Mouse (Mus musculus): Measurements from ENCODE around the gene Bcl7b. TPM values are rescaled to one million over a fixed set of nuclear protein-coding genes. Genes with fewer than 3 reads are reported as not detected.
A peak's percentile ranks its signal among the peaks of the same experiment; 100 is the strongest.

The Bcl7b gene
- polyA plus RNA-seq, 1 experiment, result 36.7 TPM

- peak overlapping the region; percentile 100 for H3K4me3 ChIP-seq (ENCODE audit: control insufficient read depth, low read depth, low read length)
- TF ChIP-seq CTCF (IDR thresholded peaks at IDR 0.05; ENCODE audit: control insufficient read depth, insufficient read depth, insufficient replicate concordance, low read depth, low read length) (no peak), POLR2A (IDR thresholded peaks at IDR 0.05; ENCODE audit: control insufficient read depth, low read depth, low read length) (no peak)
- peak overlapping the region; percentile 100 for H3K27ac ChIP-seq (ENCODE audit: control insufficient read depth, insufficient read depth, low read depth, low read length)
- H3K27me3 ChIP-seq (ENCODE audit: control insufficient read depth, insufficient read depth, low read length), result no peaks in the 10 kb centered on the region
- H3K4me1 ChIP-seq (ENCODE audit: control insufficient read depth, insufficient read depth, low read length), result peaks cover 2% of the 10 kb centered on the region
- peaks cover 3% of the 10 kb centered on the region for H3K36me3 ChIP-seq (ENCODE audit: control insufficient read depth, insufficient read depth, low read length)
These were observed 18.3 kb upstream of the Bcl7b start for GRCm38 (mm10) chr5:135149820-135150178.

GRCm38 (mm10) chr5:135156496-135156895, 11.6 kb upstream of the Bcl7b start:
- Histone ChIP-seq H3K4me3 (ENCODE audit: control insufficient read depth, low read depth, low read length) (no peak overlapping the region), H3K36me3 (ENCODE audit: control insufficient read depth, insufficient read depth, low read length) (peaks cover 7% of the 10 kb centered on the region), H3K27me3 (ENCODE audit: control insufficient read depth, insufficient read depth, low read length) (no peaks in the 10 kb centered on the region), H3K4me1 (ENCODE audit: control insufficient read depth, insufficient read depth, low read length) (no peaks in the 10 kb centered on the region), H3K27ac (ENCODE audit: control insufficient read depth, insufficient read depth, low read depth, low read length) (no peak overlapping the region)
- no peak for TF ChIP-seq POLR2A (IDR thresholded peaks at IDR 0.05; ENCODE audit: control insufficient read depth, low read depth, low read length)
- TF ChIP-seq CTCF (IDR thresholded peaks at IDR 0.05; ENCODE audit: control insufficient read depth, insufficient read depth, insufficient replicate concordance, low read depth, low read length), result no peak

GRCm38 (mm10) chr5:135161221-135161620, 6.9 kb upstream of the Bcl7b start:
- TF ChIP-seq POLR2A (IDR thresholded peaks at IDR 0.05; ENCODE audit: control insufficient read depth, low read depth, low read length) (no peak), CTCF (IDR thresholded peaks at IDR 0.05; ENCODE audit: control insufficient read depth, insufficient read depth, insufficient replicate concordance, low read depth, low read length) (no peak)
- no peak overlapping the region for H3K27ac ChIP-seq (ENCODE audit: control insufficient read depth, insufficient read depth, low read depth, low read length)
- H3K27me3 ChIP-seq (ENCODE audit: control insufficient read depth, insufficient read depth, low read length), result no peaks in the 10 kb centered on the region
- no peak overlapping the region for H3K4me3 ChIP-seq (ENCODE audit: control insufficient read depth, low read depth, low read length)
- no peaks in the 10 kb centered on the region for H3K4me1 ChIP-seq (ENCODE audit: control insufficient read depth, insufficient read depth, low read length)
- peaks cover 7% of the 10 kb centered on the region for H3K36me3 ChIP-seq (ENCODE audit: control insufficient read depth, insufficient read depth, low read length)

- H3K36me3 ChIP-seq (ENCODE audit: control insufficient read depth, insufficient read depth, low read length), result peaks cover 7% of the 10 kb centered on the region
These were observed 6.4 kb upstream of the Bcl7b start for GRCm38 (mm10) chr5:135161650-135162049.

GRCm38 (mm10) chr5:135162361-135162760, 5.7 kb upstream of the Bcl7b start:
- Histone ChIP-seq H3K36me3 (ENCODE audit: control insufficient read depth, insufficient read depth, low read length) (peaks cover 7% of the 10 kb centered on the region), H3K27me3 (ENCODE audit: control insufficient read depth, insufficient read depth, low read length) (no peaks in the 10 kb centered on the region), H3K4me3 (ENCODE audit: control insufficient read depth, low read depth, low read length) (no peak overlapping the region), H3K27ac (ENCODE audit: control insufficient read depth, insufficient read depth, low read depth, low read length) (no peak overlapping the region), H3K4me1 (ENCODE audit: control insufficient read depth, insufficient read depth, low read length) (no peaks in the 10 kb centered on the region)
- TF ChIP-seq CTCF (IDR thresholded peaks at IDR 0.05; ENCODE audit: control insufficient read depth, insufficient read depth, insufficient replicate concordance, low read depth, low read length), result no peak
- no peak for TF ChIP-seq POLR2A (IDR thresholded peaks at IDR 0.05; ENCODE audit: control insufficient read depth, low read depth, low read length)

More at GRCm38 (mm10) chr5:135161650-135162049, 6.4 kb upstream of the Bcl7b start:
- H3K27ac ChIP-seq (ENCODE audit: control insufficient read depth, insufficient read depth, low read depth, low read length), result no peak overlapping the region
- H3K4me1 ChIP-seq (ENCODE audit: control insufficient read depth, insufficient read depth, low read length), result no peaks in the 10 kb centered on the region
- TF ChIP-seq POLR2A (IDR thresholded peaks at IDR 0.05; ENCODE audit: control insufficient read depth, low read depth, low read length) (no peak), CTCF (IDR thresholded peaks at IDR 0.05; ENCODE audit: control insufficient read depth, insufficient read depth, insufficient replicate concordance, low read depth, low read length) (no peak)
- no peak overlapping the region for H3K4me3 ChIP-seq (ENCODE audit: control insufficient read depth, low read depth, low read length)
- H3K27me3 ChIP-seq (ENCODE audit: control insufficient read depth, insufficient read depth, low read length), result no peaks in the 10 kb centered on the region

GRCm38 (mm10) chr5:135162821-135163220, 5.3 kb upstream of the Bcl7b start:
- Histone ChIP-seq H3K27me3 (ENCODE audit: control insufficient read depth, insufficient read depth, low read length) (no peaks in the 10 kb centered on the region), H3K4me3 (ENCODE audit: control insufficient read depth, low read depth, low read length) (no peak overlapping the region), H3K4me1 (ENCODE audit: control insufficient read depth, insufficient read depth, low read length) (peaks cover under 1% of the 10 kb centered on the region), H3K27ac (ENCODE audit: control insufficient read depth, insufficient read depth, low read depth, low read length) (no peak overlapping the region), H3K36me3 (ENCODE audit: control insufficient read depth, insufficient read depth, low read length) (peaks cover 5% of the 10 kb centered on the region)
- no peak for TF ChIP-seq CTCF (IDR thresholded peaks at IDR 0.05; ENCODE audit: control insufficient read depth, insufficient read depth, insufficient replicate concordance, low read depth, low read length)
- TF ChIP-seq POLR2A (IDR thresholded peaks at IDR 0.05; ENCODE audit: control insufficient read depth, low read depth, low read length), result no peak

- H3K4me1 ChIP-seq (ENCODE audit: control insufficient read depth, insufficient read depth, low read length), result peaks cover 7% of the 10 kb centered on the region
- H3K4me3 ChIP-seq (ENCODE audit: control insufficient read depth, low read depth, low read length), result no peak overlapping the region
- no peaks in the 10 kb centered on the region for H3K27me3 ChIP-seq (ENCODE audit: control insufficient read depth, insufficient read depth, low read length)
- no peak for TF ChIP-seq CTCF (IDR thresholded peaks at IDR 0.05; ENCODE audit: control insufficient read depth, insufficient read depth, insufficient replicate concordance, low read depth, low read length)
- H3K36me3 ChIP-seq (ENCODE audit: control insufficient read depth, insufficient read depth, low read length), result no peaks in the 10 kb centered on the region; the same call in none of the 2 replicates
- no peak overlapping the region for H3K27ac ChIP-seq (ENCODE audit: control insufficient read depth, insufficient read depth, low read depth, low read length)
These were observed 1.2 kb upstream of the Bcl7b start for GRCm38 (mm10) chr5:135166909-135167308.

- Histone ChIP-seq H3K4me1 (ENCODE audit: control insufficient read depth, insufficient read depth, low read length) (peaks cover 7% of the 10 kb centered on the region), H3K4me3 (ENCODE audit: control insufficient read depth, low read depth, low read length) (no peak overlapping the region), H3K27me3 (ENCODE audit: control insufficient read depth, insufficient read depth, low read length) (no peaks in the 10 kb centered on the region), H3K27ac (ENCODE audit: control insufficient read depth, insufficient read depth, low read depth, low read length) (no peak overlapping the region), H3K36me3 (ENCODE audit: control insufficient read depth, insufficient read depth, low read length) (no peaks in the 10 kb centered on the region; the same call in none of the 2 replicates)
- TF ChIP-seq POLR2A (IDR thresholded peaks at IDR 0.05; ENCODE audit: control insufficient read depth, low read depth, low read length) (no peak), CTCF (IDR thresholded peaks at IDR 0.05; ENCODE audit: control insufficient read depth, insufficient read depth, insufficient replicate concordance, low read depth, low read length) (no peak)
These were observed 614 bp upstream of the Bcl7b start for GRCm38 (mm10) chr5:135167469-135167868.

Measured in testis, adult 2 months (tissue).